Mouse (Mus musculus) C2C12 (cell line): Measurements from ENCODE around the gene Hmx3. TPM values are rescaled to one million over a fixed set of nuclear protein-coding genes. Genes with fewer than 3 reads are reported as not detected.

Experiments used
- H3K27me3 ChIP-seq: one replicate; pipeline ENCODE4 v1.6.1; 2011; ENCODE audit not compliant: control insufficient read depth, insufficient read depth, insufficient read length
- H3K36me3 ChIP-seq: one replicate; pipeline ENCODE4 v1.6.1; 2011; ENCODE audit not compliant: control insufficient read depth, insufficient read depth
- H3K4me3 ChIP-seq: one replicate; pipeline ENCODE4 v1.5.1; 2011; ENCODE audit warnings: mild to moderate bottlenecking, control low read depth; ENCODE audit not compliant: poor library complexity, insufficient read depth, severe bottlenecking
- H3K79me2 ChIP-seq: one replicate; pipeline ENCODE4 v1.6.1; 2011; ENCODE audit not compliant: control insufficient read depth, insufficient read depth
- H3K79me3 ChIP-seq: one replicate; pipeline ENCODE4 v1.6.1; 2011; ENCODE audit warnings: low read depth, control low read depth
- H3ac ChIP-seq: one replicate; pipeline ENCODE3; 2011; ENCODE audit warnings: low read depth; ENCODE audit not compliant: control insufficient read depth, insufficient read length
- CEBPB ChIP-seq: IDR thresholded peaks from one replicate; pipeline ENCODE4 v1.6.1; 2011; ENCODE audit warnings: low read depth, mild to moderate bottlenecking, control low read depth, moderate library complexity
- CTCF ChIP-seq: IDR thresholded peaks from one replicate; pipeline ENCODE4 v1.5.1; 2011; ENCODE audit not compliant: control insufficient read depth, insufficient read depth, insufficient read length
- FOSL1 ChIP-seq: IDR thresholded peaks from one replicate; pipeline ENCODE4 v1.8.0; 2011; ENCODE audit warnings: mild to moderate bottlenecking, low read length; ENCODE audit not compliant: poor library complexity, insufficient read depth, severe bottlenecking
- MAX ChIP-seq: IDR thresholded peaks from one replicate; pipeline ENCODE4 v1.6.1; 2011; ENCODE audit warnings: mild to moderate bottlenecking, control low read depth
- MYOD1 ChIP-seq: IDR thresholded peaks from one replicate; pipeline ENCODE4 v1.6.1; 2011; ENCODE audit warnings: low read depth; ENCODE audit not compliant: control insufficient read depth, insufficient read length
- MYOG ChIP-seq: IDR thresholded peaks from one replicate; pipeline ENCODE4 v1.6.1; 2011; ENCODE audit not compliant: control insufficient read depth, insufficient read length; ENCODE audit errors: extremely low read depth
- USF1 ChIP-seq: IDR thresholded peaks from one replicate; pipeline ENCODE4 v1.6.1; 2011; ENCODE audit warnings: low read depth, mild to moderate bottlenecking, control low read depth, moderate library complexity
- polyA plus RNA-seq: library from polyadenylated mRNA; unstranded; fragments of >200 nt; fragmentation: generic; extraction: Trizol; gene quantifications from one replicate; pipeline ENCODE4 v1.2.1, GENCODE M21; 2012; ENCODE audit warnings: missing spikeins

Gene Hmx3
- polyA plus RNA-seq, 1 experiment = 0.06 TPM

DNA sequence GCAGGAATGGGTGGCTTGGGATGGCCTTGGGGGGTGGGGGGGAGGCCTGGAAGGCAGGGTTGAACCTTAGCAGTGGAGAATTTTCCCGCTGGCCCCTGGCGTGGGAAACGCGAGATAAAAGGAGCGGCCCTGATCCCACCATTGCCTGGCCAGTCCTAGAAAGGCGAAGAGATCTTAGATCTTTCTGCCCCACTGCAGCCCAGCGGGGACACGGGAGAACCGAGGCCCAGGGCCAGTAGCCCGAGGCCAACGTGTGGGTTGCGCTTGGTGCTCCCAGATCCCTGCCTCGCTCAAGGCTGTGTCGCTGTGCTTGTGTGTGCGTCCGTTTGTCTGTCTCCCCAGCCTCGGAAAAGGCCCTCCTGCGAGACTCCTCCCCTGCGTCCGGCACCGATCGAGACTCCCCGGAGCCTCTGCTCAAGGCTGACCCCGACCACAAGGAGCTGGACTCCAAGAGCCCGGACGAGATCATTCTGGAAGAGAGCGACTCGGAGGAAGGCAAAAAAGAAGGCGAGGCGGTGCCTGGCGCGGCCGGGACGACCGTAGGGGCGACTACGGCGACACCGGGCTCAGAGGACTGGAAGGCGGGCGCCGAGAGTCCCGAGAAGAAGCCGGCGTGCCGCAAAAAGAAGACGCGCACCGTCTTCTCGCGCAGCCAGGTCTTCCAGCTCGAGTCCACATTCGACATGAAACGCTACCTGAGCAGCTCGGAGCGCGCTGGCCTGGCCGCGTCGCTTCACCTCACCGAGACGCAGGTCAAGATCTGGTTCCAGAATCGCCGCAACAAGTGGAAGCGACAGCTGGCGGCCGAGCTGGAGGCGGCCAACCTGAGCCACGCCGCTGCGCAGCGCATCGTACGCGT, 1.2 kb downstream of the Hmx3 start:
- H3K79me3 ChIP-seq = no peaks in the 10 kb centered on the region
- H3K79me2 ChIP-seq = no peaks in the 10 kb centered on the region
- no peak overlapping the region for H3ac ChIP-seq
- peaks cover 76% of the 10 kb centered on the region for H3K27me3 ChIP-seq
- TF ChIP-seq MYOG (no peak), MYOD1 (no peak), USF1 (no peak), CTCF (no peak), FOSL1 (no peak), MAX (no peak), CEBPB (no peak)
- no peaks in the 10 kb centered on the region for H3K36me3 ChIP-seq
- no peak overlapping the region for H3K4me3 ChIP-seq

DNA sequence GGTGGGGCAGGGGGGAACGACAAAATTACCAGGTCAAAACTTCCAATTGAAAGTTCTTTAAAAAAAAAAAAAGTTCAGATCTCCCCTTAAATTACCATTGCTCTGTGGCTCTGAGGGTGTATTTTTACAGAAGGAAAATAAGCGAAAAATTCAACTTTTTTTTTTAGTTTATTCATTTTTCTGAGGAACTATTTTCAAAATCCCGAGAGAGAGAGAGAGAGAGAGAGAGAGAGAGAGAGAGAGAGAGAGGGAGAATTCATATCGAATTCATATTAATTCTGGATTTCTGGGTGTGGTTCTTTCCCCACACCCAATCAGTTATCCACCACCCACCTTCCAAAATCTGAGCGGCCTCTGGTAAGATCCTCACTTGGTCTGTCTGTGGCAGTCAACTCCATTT, 2.2 kb downstream of the Hmx3 start:
- TF ChIP-seq FOSL1 (no peak), MAX (no peak), MYOD1 (no peak), MYOG (no peak), CTCF (no peak), CEBPB (no peak), USF1 (no peak)
- H3K79me3 ChIP-seq = no peaks in the 10 kb centered on the region
- no peaks in the 10 kb centered on the region for H3K36me3 ChIP-seq
- no peak overlapping the region for H3K4me3 ChIP-seq
- no peak overlapping the region for H3ac ChIP-seq
- no peaks in the 10 kb centered on the region for H3K79me2 ChIP-seq
- H3K27me3 ChIP-seq = peaks cover 85% of the 10 kb centered on the region

DNA sequence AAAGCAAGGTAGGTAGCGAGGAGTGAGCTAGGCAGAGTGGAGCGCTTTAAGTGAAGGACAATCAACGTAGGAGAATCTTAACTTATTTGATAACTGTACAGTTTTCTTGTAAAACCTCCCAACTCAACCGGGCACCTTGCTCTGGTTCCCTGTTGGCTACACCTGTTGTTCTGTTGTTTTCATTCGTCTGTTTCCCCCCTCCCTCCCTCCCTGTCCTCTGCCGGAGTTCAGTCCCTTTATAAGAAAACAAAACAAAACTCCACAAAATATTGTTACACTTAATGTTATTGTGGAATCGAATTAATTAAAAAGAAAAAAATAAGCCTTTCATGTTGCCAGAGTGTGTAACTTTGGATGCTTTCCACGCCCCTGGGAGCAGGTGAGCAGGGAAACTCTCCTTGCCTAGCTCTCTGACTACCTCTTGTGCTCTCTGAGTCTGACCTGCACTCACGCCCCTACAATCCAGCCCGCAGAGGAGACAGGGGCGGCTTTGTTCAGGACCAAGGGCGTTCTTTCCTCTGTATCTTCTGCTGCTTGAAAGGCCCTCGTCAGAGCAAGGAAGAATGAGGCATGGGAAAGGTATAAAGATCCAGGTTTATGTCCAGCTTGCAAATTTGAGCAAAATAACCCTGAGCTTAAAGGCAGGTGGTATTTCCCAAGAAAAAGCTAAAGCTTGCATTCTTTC, 3.2 kb downstream of the Hmx3 start:
- no peaks in the 10 kb centered on the region for H3K79me2 ChIP-seq

DNA sequence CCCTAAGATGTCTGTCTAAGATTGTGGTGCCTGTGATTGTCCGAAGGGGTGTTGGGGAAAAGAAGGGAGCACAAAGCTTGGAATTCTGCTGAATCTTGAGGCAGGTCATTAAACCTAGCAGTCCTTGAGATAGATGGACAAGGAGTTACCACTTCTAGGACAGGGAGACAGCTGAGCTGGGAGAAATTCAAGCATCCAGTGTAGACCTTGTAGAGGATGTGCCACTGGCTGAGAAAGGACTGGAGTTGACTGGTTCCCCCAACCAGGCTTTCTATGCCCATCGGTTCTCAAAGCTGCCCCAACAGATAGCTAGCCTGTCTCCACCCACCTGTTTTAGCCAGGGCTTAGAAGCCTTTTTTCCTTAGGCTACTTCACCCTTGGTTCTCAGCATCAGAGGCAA, 3.8 kb downstream of the Hmx3 start:
- H3K4me3 ChIP-seq = no peak overlapping the region
- H3ac ChIP-seq = no peak overlapping the region
- peaks cover 79% of the 10 kb centered on the region for H3K27me3 ChIP-seq
- H3K79me2 ChIP-seq = no peaks in the 10 kb centered on the region
- H3K79me3 ChIP-seq = no peaks in the 10 kb centered on the region
- TF ChIP-seq MYOD1 = no peak
- no peak for TF ChIP-seq CEBPB
- TF ChIP-seq MYOG = no peak
- TF ChIP-seq USF1 = no peak
- no peak for TF ChIP-seq FOSL1
- no peak for TF ChIP-seq CTCF
- TF ChIP-seq MAX = no peak
- no peaks in the 10 kb centered on the region for H3K36me3 ChIP-seq

More for the DNA sequence above, 3.2 kb downstream of the Hmx3 start:
- no peaks in the 10 kb centered on the region for H3K36me3 ChIP-seq
- no peak overlapping the region for H3K4me3 ChIP-seq
- H3ac ChIP-seq = no peak overlapping the region
- peaks cover 81% of the 10 kb centered on the region for H3K27me3 ChIP-seq
- TF ChIP-seq FOSL1 = no peak
- TF ChIP-seq USF1 = no peak
- TF ChIP-seq MYOG = no peak
- TF ChIP-seq MAX = no peak
- TF ChIP-seq MYOD1 = no peak
- TF ChIP-seq CEBPB = no peak
- no peaks in the 10 kb centered on the region for H3K79me3 ChIP-seq

DNA sequence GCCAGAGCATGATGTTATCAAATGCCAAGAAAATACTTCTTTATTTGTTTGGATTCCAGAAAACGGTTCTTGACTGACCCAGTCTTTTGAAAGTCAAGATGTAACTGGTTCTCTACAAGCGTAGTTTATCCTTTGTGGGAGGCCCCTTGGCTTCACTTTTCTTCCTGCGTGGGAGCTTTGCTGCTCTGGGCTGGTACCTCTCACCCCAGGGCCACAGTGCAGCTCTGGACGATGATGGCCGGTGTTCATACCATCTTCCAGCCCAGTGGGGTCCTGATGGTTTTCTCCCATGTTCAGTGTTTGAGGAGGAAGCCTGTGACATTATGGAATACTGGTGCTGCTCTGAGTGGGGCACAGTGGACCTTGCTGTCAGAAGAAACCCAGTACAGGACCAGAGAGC, 4.8 kb downstream of the Hmx3 start:
- Histone ChIP-seq H3K4me3 (no peak overlapping the region), H3K36me3 (no peaks in the 10 kb centered on the region), H3K79me3 (no peaks in the 10 kb centered on the region), H3K79me2 (no peaks in the 10 kb centered on the region), H3ac (no peak overlapping the region), H3K27me3 (peaks cover 79% of the 10 kb centered on the region)
- TF ChIP-seq USF1 (no peak), FOSL1 (no peak), CTCF (no peak), CEBPB (no peak), MYOD1 (no peak), MAX (no peak), MYOG (no peak)

DNA sequence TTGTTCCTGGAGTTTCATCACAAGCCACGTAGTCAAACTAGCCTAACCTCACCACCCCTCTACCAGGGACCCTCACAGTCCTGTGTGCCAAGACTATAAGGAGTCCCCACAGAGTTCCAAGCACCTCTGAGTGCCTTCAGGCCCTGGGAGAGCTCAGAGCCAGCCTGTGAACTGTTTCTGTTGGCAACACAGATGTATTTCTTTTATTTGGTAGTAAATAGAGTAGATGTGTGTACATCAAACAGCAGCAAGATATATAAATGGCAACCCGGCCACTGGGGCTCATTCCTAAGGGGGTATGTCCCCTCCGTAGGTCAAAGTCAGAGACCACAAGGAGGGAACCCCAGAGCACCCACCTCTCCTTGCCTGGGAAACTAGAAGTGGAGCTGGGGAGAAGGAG, 5.8 kb downstream of the Hmx3 start, which contains the start of gene Hmx2:
TSS of gene Hmx2 (plus strand) at position 301 of the 400 bp plus-strand sequence.
- Histone ChIP-seq H3K79me2 (no peaks in the 10 kb centered on the region), H3K4me3 (no peak within 1 kb of the TSS), H3K27me3 (peaks cover 75% of the 10 kb centered on the region), H3K36me3 (no peaks in the 10 kb centered on the region), H3K79me3 (no peaks in the 10 kb centered on the region), H3ac (no peak within 1 kb of the TSS)
- no peak for TF ChIP-seq CTCF
- no peak for TF ChIP-seq MYOG
- TF ChIP-seq FOSL1 = no peak
- no peak for TF ChIP-seq CEBPB
- no peak for TF ChIP-seq USF1
- TF ChIP-seq MAX = no peak
- TF ChIP-seq MYOD1 = no peak
